Mouse (Mus musculus): ENCODE measurements around the gene Spem1. TPM values are rescaled to one million over a fixed set of nuclear protein-coding genes. Genes with fewer than 3 reads are reported as not detected.

Spem1 gene
- total RNA-seq, 2 experiments from 2014 or later, result not detected

DNA sequence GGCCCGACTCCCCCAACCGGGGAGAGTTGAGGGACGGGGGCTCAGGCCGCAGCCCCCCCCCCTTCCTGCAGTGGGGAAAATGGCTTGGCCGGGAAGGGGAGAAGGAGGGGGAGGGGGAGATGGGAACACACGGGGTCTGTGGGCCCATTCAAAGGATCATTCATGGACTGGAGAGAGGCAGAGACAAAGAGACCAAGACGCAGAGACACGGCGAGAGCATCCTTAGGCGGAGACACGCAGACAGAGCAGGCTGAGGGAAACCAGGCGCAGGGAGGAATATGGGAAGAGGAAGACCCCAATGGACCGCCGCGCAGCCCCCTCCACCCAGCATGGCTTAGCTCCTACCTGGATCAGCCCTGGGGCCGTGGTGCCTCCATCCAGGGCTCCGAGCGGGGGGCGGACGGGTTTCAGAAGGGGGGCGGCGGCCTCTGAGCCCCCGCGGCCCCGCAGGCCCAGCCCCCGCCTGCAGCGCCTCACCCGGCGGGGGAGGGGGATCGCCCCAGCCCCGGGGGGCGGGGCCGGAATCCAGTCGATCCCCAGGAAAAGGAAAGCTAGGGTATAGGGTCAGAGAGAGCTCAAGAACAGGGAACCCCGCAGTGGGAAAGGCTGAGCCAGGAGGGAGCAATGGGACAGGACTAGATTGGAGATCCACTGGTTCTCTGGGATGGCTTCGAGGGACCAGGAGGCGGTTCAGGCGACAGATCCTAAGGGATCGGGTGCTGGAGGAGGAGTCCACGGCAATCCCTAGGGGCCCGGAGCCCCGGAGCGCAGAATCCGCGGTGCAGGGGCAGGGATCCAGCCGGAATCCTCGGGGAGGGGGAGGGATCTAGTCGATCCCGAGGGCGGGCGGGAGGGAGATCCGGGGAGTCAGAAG, 15.0 kb upstream of the Spem1 start:
- DNase-seq (ENCODE audit: low spot score in 2 of 2), result no peak

GRCm38 (mm10) chr11:69835966-69836335, 14.0 kb upstream of the Spem1 start:
- no peak for DNase-seq (ENCODE audit: low spot score in 2 of 2)

- no peak for DNase-seq (ENCODE audit: low spot score in 2 of 2)
These were observed 13.5 kb upstream of the Spem1 start for GRCm38 (mm10) chr11:69835326-69835965.

- DNase-seq (ENCODE audit: low spot score in 2 of 2), result no peak
These were observed 12.1 kb upstream of the Spem1 start for GRCm38 (mm10) chr11:69834001-69834549.

DNA sequence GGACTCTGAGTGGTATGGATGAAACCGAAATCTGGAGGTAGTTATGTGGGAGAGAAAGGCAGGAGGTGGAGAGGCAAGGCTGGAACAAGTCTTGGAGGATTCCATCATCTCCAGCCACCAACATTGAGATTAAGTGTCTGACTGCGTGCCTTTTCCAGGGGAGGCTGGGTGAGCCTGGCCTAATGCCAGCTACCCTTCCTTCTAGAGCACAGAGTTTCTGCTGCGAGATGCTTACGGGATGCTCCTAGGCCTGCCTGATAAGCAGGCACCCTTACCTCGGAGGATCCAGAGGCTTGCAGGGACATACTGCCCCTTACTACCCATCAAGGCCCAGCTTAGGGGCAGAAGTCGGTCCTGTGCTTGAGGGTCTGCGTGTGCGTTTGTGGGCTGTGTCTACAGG, 11.6 kb upstream of the Spem1 start:
- no peak for DNase-seq (ENCODE audit: low spot score in 2 of 2)

GRCm38 (mm10) chr11:69828832-69829231, 6.9 kb upstream of the Spem1 start:
- DNase-seq (ENCODE audit: low spot score in 2 of 2), result no peak

- DNase-seq (ENCODE audit: low spot score in 2 of 2), result no peak
These were observed 1.5 kb upstream of the Spem1 start for GRCm38 (mm10) chr11:69823456-69823855.

DNA sequence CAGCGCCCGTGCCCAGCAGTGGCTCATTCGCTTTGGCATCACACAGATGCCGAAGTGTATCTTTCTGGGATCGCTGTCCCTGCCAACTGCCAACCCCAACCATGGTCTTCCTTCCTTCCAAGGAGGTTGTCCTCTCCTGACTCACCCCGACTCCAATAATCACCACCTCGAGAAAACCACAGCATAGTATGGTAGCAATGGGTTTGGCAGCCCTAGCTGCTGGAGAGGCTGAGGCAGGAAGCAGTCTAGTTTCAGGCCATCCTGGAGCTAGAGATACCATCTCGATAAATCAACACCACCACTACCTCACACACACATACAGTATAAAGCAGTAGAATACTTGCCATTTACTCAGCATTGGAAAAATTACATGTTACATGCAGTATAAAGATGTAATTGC, 3.1 kb downstream of the Spem1 start:
- no peak for DNase-seq (ENCODE audit: low spot score in 2 of 2)

- no peak for DNase-seq (ENCODE audit: low spot score in 2 of 2)
These were observed 3.6 kb downstream of the Spem1 start, which contains the start of gene Spem2 for GRCm38 (mm10) chr11:69818365-69818764. Gene Spem2, minus strand, starts transcription at chr11:69818465.

DNA sequence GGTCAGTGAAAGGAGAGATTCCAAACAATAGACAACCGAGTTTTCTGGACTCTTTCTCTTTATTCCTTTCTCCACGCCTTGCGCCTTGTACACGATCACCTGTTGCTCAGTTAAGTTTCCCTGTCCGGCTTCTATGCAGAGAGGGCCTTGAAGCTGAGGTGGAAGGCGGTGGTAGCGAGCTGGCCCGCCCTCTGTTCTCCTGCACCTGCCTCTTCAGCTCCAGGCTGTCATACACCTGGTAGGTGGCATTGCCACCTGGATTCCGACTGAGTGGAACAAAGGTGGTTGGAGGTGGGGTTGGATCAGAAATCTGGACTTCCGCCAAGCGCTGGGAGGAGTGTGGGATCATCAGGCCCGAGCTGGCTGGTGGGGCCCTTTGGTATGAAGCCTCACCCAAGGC, 5.5 kb downstream of the Spem1 start:
- no peak for DNase-seq (ENCODE audit: low spot score in 2 of 2)

GRCm38 (mm10) chr11:69815155-69815554, 6.8 kb downstream of the Spem1 start, which contains the start of gene Gm39566:
Gene Gm39566, minus strand, starts transcription at chr11:69815298.
- no peak for DNase-seq (ENCODE audit: low spot score in 2 of 2)

DNA sequence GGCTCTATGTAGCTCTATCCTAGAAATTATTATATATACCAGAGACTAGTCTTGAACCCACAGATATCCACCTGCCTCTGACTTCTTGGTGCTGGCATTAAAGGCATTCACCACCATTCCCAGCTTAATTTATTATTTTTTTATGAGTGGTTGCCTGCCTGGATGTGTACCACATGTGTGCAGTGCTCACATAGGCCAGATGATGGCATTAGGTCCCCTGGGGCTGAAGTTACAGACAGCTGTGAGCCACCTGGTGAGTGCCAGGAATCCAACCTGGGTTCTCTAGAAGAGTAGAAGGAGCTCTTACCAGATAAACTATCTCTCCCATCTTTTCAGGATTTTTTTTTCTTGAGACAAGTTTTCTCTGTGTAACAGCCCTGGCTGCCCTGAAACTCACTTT, 11.7 kb downstream of the Spem1 start:
- DNase-seq (ENCODE audit: low spot score in 2 of 2), result no peak

DNA sequence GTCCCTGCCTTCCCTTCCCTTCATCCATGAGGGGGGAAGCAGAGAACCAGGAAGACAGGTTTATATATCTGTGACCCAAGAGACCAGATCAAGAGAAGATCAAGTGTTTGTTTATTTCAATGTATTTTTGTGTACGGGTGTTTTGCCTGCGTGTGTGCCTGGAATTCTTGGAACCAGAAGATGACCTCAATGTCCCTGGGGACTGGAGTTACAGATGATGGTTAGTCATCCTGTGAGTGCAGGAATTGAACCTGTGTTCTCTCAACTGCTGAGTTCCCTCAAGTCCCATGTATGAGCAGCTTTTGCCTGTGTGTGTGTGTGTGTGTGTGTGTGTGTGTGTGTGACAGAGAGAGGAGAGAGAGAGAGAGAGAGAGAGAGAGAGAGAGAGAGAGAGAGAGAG, 14.3 kb downstream of the Spem1 start:
- no peak for DNase-seq (ENCODE audit: low spot score in 2 of 2)

- DNase-seq (ENCODE audit: low spot score in 2 of 2), result no peak
These were observed 15.6 kb downstream of the Spem1 start for GRCm38 (mm10) chr11:69806378-69806777.

DNA sequence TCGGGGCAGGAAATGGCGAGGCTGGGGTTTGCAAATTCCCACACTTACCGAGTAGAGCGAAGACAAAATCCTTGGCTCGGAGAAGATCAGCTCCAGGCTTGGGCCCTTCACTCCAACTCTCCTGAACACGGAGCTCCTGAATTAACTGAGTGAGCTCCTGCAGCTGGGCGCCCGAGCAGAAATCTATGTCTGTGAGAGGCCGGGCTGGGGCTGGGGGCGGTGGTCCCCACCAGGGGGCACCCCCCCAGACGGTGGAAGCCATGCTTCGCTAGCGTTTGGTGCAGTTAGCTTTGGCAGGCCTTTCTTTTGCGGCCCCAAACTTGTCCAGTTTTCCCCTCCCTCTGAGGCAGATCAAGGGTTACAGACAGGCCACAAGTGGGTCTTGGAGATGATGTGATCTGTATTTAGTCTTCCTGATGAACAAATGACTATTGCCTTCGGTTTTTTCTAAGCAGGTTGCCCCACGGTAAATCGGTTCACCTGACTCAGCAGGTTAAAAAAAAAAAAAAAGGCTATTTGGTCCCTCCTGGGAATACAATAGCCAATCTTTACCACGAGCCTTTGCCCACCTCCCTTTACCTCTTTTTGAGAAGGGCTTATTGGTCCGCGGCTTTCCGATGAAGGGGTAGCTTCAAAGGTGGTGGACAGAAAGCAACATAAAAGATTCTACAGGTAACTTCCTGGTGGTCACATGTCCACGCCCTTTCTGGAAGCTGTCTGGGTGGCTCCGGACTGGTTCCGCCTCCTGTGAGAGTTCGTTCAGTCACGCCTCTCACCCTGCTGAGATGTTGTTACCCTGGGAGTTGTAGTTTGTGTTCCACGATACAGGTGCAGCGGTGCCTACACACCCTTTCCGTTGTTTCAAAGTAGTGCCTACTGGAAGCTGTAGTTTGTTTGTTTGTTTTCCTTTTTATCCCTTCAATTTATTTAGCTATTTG, 16.7 kb downstream of the Spem1 start, which contains the start of gene Tmem102:
Gene Tmem102, minus strand, starts transcription at position 653 of the 938 bp plus-strand sequence.
- DNase-seq (ENCODE audit: low spot score in 2 of 2), result no peak

DNA sequence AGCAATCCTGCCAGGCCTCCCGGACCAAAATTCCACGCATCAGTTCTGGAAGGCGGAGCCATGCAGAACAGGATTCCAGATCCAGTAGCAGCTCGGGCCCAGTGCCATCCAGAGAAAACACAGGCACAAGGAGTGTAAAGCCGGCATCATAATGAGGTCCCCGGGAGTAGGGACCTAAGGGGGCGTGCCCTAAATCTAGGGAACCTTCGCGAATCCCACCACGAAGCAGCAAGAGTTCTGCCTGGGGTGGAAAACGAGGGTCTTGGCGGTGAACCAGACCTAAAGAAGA, 17.4 kb downstream of the Spem1 start:
- no peak for DNase-seq (ENCODE audit: low spot score in 2 of 2)

DNA sequence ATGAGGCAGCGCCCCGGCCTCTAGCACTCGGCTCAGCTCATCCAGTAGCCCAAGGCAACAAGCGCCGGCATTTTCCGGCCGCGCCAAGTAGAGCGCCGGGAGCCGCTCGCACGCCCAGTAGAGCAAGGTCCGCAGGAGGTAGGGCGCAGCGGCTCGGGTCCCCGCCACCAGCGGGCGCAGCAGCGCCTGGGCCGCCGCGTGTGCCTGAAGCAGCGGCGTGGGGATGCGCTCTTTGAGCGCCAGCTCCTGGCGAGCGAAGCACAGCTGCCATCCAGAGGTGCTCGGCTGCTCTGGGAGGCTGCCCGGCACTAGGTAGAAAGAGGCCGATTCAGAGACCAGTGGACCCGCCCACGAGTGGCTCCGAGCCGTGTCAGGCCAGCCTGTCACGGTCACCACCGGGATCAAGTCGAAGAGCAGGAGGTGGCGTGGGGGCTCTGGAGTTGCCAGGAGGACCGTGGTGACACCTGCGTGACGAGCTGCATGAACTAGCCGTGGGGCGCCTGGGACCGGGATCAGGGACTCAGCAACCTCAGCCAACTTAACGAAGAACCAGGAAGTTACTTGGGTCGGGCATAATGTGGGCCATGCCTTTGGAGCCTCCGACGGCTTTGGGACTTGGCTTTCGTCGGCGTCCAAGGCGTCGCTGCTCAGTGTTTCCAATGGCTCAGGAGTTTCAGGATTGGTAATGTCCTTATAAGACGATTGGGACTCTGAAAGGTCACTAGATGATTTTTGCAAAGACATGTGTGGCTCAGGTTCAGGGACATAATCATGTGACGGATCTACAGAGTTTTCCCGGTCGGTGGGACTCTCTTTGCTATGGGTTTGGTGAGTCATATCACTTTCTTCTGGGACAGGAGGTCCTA, 18.0 kb downstream of the Spem1 start:
- DNase-seq (ENCODE audit: low spot score in 2 of 2), result peak; percentile 52 to 53

DNA sequence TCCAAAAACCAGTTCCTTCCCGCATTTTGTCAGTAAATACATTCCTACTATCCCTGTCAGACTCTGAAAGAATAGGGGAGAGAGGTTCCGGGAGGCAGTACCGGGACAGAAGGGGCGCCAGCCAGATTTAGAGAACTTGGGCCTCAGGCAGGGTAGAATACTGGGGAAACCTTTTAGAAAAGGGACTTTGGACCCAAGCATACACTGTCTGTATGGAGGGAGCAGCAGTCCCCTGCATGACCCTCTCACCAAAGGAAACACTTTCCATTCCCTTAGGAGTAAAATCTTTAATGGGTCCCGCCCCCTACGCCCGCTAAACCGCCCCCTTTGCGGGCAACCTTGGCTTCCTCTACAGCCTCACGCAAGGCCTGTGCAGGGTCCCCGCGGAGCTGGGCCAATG, 18.7 kb downstream of the Spem1 start:
- no peak for DNase-seq (ENCODE audit: low spot score in 2 of 2)

- DNase-seq (ENCODE audit: low spot score in 2 of 2), result peak; percentile 64
These were observed 19.3 kb downstream of the Spem1 start for GRCm38 (mm10) chr11:69802648-69803105.

DNA sequence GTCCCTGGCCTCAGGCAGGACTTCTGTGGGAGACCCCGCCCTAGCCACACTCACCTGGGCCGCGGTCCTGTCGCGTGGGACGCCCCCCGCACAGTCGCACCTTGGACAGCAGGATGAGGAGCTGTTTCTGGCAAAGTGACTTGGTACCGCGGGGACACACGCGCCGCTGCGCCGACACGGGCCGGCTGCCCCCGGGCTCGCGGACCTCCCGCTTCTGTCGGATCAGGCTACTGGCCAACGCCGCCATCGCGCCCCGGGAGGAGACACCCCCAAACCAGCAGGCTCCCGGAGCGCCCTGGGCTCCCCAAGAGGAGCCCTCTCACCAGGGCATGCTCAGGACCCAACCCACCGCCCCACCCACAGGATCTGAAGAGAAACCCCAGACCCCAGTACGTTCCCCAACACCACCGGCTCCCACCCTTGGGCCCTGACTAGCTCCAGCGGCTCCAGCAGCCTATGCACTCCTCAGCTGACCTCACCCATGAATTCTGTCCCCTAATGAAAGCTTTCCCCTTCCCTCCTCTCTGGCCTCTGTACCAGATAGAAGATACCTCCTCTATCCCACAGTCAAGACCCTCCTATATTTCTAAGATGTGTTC, 20.5 kb downstream of the Spem1 start, which contains the start of gene Fgf11:
Gene Fgf11, minus strand, starts transcription at position 479 of the 599 bp plus-strand sequence.
- DNase-seq (ENCODE audit: low spot score in 2 of 2), result no peak
